Mouse (Mus musculus) cerebellum, postnatal 14 days (tissue): Measurements from ENCODE around the gene Cfap20.
"Not testable (repeated sequence)": the region's sequence is repeated elsewhere in the genome, so short reads cannot be mapped to it uniquely, and the experiment has no call there.

Source experiments
- DNase-seq, 2 experiments: peaks; one replicate each; pipeline ENCODE4 v3.0.0; 2021; ENCODE audit warnings: mixed read lengths in 2 of 2

The Cfap20 gene

DNA sequence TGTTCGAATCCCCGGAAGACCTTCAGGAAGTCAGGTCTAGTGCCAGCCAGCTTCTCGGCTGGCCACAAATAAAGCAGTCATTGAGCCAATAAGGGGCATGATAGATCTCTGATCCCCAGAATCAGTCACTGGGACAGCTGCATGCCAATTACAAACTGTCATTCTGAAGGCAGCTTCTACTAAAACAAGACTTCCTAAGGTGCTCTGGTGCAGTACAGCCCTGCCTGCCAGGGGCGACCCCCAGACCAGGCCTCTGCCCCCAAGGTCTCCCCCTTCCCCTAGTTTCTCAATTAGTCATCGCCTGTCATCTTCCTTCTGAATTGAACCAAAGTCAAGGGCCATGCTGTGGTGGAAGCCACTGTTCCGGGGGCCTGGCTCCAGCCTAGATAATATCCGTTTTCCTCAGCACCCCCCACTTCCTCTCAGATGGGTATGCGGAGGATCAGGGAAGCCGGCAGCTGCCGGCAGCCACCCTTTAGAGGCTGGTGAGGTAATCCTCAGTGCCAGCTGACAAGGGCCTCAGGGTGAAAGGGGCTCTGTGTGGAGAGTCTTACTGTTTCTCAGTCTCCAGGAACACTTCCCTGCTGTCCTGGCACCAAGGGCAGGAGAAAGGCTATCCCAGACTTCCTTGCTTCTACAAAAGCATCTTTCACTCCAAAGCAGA is 23.2 kb downstream of the Cfap20 start:
- peak in 1 of 2 experiments; percentile 35 for DNase-seq

DNA sequence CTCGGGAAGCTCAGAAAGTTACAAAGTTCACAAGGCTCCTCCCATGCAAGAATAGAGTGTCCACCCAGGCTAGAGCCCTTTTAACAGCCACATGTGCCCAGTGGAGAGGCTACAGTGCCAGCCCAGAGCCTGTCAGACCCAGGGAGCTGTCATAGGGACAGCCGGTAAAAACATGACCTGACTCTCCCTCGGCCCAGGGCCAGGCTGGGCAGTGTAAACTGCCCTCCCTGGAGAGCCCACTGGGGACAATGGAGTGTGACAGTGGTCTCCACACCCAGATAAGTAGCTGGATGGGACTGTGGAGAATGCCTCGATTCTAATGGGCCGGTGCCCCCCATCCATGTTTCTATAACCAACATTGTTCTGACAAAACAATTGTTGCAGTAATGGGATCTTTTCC is 25.2 kb downstream of the Cfap20 start:
- no peak for DNase-seq

GRCm38 (mm10) chr8:95401091-95401490 is 33.6 kb downstream of the Cfap20 start:
- no peak for DNase-seq

DNA sequence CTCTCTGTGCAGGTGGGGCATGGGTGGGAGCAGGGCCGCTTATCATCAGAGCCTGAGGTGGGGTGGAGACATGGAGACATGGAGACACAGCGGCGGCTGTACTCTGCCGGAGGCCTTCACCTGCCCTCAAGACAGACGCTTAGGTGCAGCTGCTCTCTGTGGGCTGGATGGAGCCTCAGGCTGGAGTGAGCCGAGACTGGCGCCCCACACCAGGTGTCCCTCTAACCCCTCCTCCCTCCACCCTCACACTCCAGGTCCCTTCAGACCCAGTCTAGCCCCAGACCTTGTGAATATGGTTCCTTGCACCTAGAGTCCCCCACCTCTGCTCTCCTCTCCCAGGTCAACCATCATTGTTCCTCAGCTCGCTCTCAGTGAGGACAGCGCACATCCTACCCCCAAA is 35.5 kb downstream of the Cfap20 start:
- no peak for DNase-seq

DNA sequence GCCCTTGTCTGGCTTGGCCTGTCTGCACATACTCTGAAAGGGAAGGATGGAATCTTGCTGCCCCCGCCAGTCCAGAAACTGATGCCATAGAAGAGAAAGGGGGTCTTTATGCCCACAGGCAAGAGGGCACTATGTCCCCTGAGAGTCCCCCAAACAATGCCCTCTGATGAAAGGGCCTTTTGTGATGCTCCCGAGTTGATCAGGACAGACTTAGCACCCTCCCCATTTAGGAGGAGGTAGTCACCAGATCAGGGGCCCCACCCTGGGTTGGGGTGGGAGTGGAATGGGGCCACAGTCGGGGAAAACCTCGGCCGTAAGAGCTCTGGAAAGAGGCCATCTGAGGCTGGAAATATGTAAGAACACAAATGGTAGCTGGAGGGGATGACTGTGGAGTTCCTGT is 37.5 kb downstream of the Cfap20 start:
- no peak for DNase-seq

GRCm38 (mm10) chr8:95396752-95397151 is 37.9 kb downstream of the Cfap20 start:
- DNase-seq, result no peak

DNA sequence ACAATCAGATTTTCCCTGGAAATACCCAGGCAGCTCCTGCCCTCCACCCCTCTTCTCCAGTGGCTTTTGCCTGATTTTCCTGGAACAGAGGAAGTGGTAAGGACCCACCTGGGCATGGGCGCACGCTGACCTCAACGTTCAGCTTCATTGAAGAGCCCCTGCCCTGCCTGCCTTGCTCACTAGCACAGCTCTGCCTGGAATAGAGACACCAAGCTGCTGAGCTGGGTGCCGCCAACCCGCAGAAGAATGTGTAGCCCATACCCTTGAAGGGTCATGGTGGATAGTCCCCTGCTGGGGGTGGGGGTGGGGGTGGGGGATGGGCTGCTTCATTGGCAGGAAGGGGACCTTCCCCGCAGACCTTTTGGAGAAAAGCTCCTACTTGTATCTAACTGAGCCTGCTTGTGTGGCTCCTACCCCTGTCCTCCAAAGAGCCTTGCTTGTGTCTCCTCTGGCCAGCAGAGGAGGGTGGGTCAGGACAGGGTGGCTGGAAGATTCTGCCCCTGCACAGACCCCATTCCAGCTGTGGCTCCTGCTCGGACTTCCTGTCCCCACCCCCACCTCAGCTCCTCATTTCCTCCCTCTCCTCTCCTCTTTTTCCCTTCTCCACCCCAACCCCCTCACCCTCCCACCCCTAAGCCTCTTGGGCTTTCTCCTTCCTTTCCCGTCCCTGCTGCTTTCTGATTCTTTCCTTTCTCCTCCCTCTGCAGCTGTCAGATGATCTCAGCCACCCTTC is 39.3 kb downstream of the Cfap20 start:
- DNase-seq, result no peak

DNA sequence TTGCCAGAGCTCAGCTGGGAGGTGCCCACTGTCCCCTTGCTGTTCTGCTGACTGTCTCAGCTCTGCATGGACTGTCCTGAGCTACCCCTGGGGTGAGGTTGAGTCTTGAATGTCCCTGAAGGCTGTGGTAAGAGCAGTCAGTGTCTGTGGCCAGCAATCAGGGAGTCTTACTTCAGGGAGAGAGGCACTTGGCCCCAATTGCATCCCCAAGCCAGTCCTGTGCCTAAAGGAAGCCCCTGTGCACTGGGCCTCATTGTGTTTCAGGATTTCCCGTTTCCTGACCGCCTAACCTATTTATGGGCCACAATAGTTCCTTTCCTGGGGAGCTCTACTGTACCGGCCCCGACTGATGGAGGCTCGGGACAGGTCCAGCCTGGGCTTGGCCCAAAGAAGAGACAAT is 42.1 kb downstream of the Cfap20 start:
- DNase-seq, result no peak

DNA sequence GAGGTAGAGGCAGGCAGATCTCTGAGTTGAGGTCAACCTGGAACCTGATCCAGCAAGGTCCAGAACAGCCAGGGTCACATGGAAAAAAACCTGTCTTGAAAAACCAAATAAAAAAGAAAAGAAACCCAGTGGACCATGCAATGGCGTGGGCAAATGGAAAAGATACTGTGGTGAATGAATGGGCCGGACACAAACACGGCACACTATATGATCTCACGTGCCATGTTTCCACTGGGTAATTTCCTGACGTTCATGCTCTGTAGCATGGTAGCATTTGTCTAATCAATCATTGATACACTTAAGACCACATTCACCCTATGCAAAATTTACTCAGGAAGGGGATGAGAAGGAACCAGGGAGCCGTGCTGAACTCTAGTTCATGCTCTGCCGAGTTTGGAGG is 43.6 kb downstream of the Cfap20 start:
- DNase-seq, result no peak

- DNase-seq, result no peak
Observed at GRCm38 (mm10) chr8:95390312-95390711, 44.4 kb downstream of the Cfap20 start.

- DNase-seq, result peak; percentile 38 to 52
Observed at GRCm38 (mm10) chr8:95387936-95388335, 46.7 kb downstream of the Cfap20 start.

- DNase-seq, result no peak
Observed at GRCm38 (mm10) chr8:95387221-95387620, 47.4 kb downstream of the Cfap20 start.

- DNase-seq, result no peak
Observed at GRCm38 (mm10) chr8:95386037-95386436, 48.6 kb downstream of the Cfap20 start.

GRCm38 (mm10) chr8:95384501-95384900 is 50.2 kb downstream of the Cfap20 start:
- no peak for DNase-seq

GRCm38 (mm10) chr8:95381595-95381994 is 53.1 kb downstream of the Cfap20 start:
- no peak for DNase-seq

DNA sequence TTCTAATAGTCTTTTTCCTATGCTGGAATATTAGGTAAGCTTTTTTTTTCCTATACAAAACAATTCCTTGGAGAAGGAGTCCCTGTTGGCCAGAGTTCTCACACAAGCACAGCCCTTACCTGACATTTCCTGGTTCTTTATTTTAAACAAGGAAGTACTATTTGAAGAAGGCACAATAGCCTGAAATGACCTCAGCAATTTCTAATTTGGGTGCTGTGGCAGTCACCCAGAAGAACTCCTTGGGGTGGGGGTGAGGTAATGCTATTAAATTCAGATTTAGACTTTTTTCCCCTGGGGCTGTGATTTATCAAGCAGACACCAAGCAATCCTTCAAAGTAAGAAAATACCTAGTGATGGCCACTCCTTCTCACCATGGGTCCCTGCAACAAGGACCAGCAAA is 53.7 kb downstream of the Cfap20 start:
- DNase-seq, result no peak

DNA sequence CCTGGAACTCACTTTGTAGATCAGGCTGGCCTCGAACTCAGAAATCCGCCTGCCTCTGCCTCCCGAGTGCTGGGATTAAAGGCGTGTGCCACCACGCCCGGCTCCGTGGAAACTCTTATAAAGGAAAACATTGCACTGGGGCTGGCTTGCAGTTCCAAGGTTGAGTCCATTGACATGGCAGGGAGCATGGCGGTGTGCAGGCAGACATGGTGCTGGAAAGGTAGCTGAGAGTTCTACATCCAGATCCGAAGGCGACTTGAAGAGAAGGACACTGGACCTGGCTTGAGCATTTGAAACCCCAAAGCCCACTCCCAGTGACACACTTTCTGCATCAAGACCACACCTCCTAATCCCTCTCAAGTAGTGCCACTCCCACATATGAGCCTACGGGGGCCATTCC is 55.7 kb downstream of the Cfap20 start:
- DNase-seq, result not testable (repeated sequence)

- DNase-seq, result no peak
Observed at GRCm38 (mm10) chr8:95377863-95378291, 56.8 kb downstream of the Cfap20 start.

DNA sequence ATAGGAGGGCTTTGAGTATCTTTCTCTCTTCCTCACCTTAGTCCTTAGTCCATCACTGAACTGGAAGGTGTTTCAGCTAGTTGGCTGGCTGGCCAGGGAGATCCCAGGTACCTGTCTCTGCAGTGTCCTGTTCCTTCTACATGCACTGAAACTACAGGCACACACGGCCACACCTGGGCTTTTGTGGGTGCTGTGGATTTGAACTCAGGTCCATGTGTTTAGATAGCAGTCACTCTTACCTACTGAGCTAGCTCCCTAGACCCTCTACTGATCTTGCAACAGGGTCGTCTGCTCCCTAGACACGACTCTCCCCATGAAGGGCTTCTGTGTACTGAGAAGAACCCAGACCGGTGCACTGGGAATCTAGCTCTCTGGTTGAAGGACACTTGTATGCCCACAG is 57.6 kb downstream of the Cfap20 start:
- DNase-seq, result no peak

DNA sequence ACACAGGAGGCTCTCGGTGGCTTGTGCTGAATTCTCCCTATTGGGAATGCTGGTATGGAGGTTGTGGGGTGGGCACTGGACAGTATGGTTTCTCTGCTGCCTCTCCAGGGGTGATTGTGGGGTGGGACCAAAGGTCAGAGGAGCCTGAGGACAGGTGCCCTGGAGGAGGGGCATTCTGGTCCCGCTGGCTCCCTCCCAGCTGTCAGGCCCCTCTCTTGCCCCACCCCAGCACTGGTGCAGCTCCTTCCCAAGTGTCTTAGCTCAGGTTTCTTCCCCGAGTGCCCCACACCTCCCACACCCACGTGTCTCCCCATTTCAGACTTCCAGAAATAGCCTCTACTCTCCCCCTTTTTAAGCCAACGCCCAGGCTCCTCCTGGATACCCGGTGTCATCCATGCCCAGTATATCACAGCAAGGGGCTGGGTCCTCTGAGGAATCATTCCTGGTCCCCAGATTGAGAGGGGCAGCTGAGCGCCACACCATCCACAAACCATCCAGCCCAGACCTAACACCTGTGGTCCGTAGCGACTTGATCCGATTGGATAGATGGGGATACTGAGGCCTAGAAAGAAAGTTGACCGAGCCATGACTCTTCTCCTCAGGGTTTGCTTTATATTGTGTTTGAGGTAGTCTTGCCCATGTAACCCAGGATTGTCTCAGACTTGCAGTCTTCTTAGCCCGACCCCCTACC is 58.2 kb downstream of the Cfap20 start:
- no peak for DNase-seq

GRCm38 (mm10) chr8:95375374-95375930 is 59.2 kb downstream of the Cfap20 start:
- no peak for DNase-seq

- no peak for DNase-seq
Observed at GRCm38 (mm10) chr8:95374429-95374828, 60.2 kb downstream of the Cfap20 start.

- DNase-seq, result no peak
Observed at GRCm38 (mm10) chr8:95373389-95374002, 61.2 kb downstream of the Cfap20 start.
